Mouse (Mus musculus) gastrocnemius, postnatal 36 days (tissue): Measurements from ENCODE around the gene Pus1. TPM values are rescaled to one million over a fixed set of nuclear protein-coding genes. Genes with fewer than 3 reads are reported as not detected.

Source experiments
- DNase-seq, 2 experiments: peaks; one replicate each; pipeline ENCODE4 v3.0.0; 2022
- intact Hi-C: fragments of 180-260 bp; cut with DNase I; formaldehyde crosslinking; loops from one replicate; pipeline ENCODE4 v1.15.1; 2025
- total RNA-seq, 2 experiments: library from RNA; stranded (reverse); gene quantifications; 2 replicates each; pipeline ENCODE4 v1.2.3; 2021

Gene Pus1
- total RNA-seq, 2 experiments from 2014 or later = 8.1 to 9.7 TPM

- intact Hi-C loops = no loop called here
- DNase-seq = no peak
Measured at GRCm38 (mm10) chr5:110727850-110728249, 52.6 kb downstream of the Pus1 start.

Other genes starting within 250 kb of the Pus1 start
- not detected for gene Galnt9, start 236.3 kb downstream of the Pus1 start, total RNA-seq
- gene Noc4l, start 127.2 kb downstream of the Pus1 start, total RNA-seq = 10 to 100 TPM; 13.0 to 14.4 TPM
- gene Ddx51, start 127.2 kb downstream of the Pus1 start, total RNA-seq = 10 to 100 TPM in 1 of 2 experiments, 1 to 10 TPM in 1; 7.9 to 10.4 TPM
- gene Ep400, start 9.9 kb downstream of the Pus1 start, total RNA-seq = 10 to 100 TPM; 21.4 TPM
- 10 to 100 TPM; 46.3 to 49.4 TPM for gene Ulk1, start 29.4 kb upstream of the Pus1 start, total RNA-seq
- 10 to 100 TPM; 12.3 to 14.1 TPM for gene Hscb, start 59.1 kb upstream of the Pus1 start, total RNA-seq
- 1 to 10 TPM; 1.1 to 1.3 TPM for gene Chek2, start 59.3 kb upstream of the Pus1 start, total RNA-seq
- gene Ttc28, start 99.1 kb upstream of the Pus1 start, total RNA-seq = 10 to 100 TPM; 12.6 to 13.9 TPM